Mouse (Mus musculus) myocyte (in vitro differentiated cells): ENCODE measurements at regions not wholly inside any gene's neighbourhood (a gene's known extent, or its start where the extent isn't known, plus 50 kb on each side); places are given as distances from the start of the nearest gene placed in this dataset.

Experiments
- CEBPB ChIP-seq: IDR thresholded peaks from 2 replicates; pipeline ENCODE4 v1.6.1; 2011; ENCODE audit warnings: mild to moderate bottlenecking, moderate library complexity; ENCODE audit not compliant: poor library complexity, insufficient read depth, severe bottlenecking
- POLR2A ChIP-seq: IDR thresholded peaks from one replicate; pipeline ENCODE4 v1.6.1; 2011; ENCODE audit warnings: low read depth, mild to moderate bottlenecking, control low read depth, moderate library complexity; ENCODE audit not compliant: insufficient read length

DNA sequence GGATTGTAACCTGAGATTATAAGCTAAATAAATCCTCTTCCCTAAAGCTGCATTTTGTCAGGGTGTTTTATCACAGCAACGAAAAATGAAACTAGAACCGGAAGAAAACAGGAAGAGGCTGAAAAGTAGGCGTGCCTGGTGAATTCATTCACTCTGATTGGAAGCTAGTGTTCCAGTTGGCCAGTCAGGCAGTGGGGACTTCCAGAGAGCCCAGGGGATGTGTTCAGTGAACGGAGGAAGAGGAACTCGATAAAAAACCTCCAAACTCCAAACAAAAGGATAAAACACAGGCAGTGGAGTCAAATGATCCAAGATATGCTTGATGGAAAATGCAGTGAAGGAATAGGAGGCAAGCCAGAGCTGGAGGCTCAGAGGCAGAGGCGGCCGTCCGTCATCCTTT is 305.5 kb upstream of the Kazn start:
- no peak for TF ChIP-seq POLR2A
- no peak for TF ChIP-seq CEBPB
